Mouse (Mus musculus) embryonic fibroblast, embryonic 13.5 days (primary cell): ENCODE measurements around the gene Ttll13. TPM values are rescaled to one million over a fixed set of nuclear protein-coding genes. Genes with fewer than 3 reads are reported as not detected.

Experiments
- H3K27ac ChIP-seq: 2 replicates; pipeline ENCODE4 v1.5.1; 2012; ENCODE audit warnings: low read length, control low read depth, inconsistent platforms; ENCODE audit not compliant: insufficient read depth
- H3K4me1 ChIP-seq: 2 replicates; pipeline ENCODE4 v1.6.1; 2011; ENCODE audit warnings: low read length; ENCODE audit not compliant: control insufficient read depth, insufficient read depth
- H3K4me3 ChIP-seq: 2 replicates; pipeline ENCODE4 v1.5.1; 2011; ENCODE audit warnings: mild to moderate bottlenecking, control low read depth, low read length; ENCODE audit not compliant: insufficient read depth
- CTCF ChIP-seq: IDR thresholded peaks from 2 replicates; pipeline ENCODE4 v1.5.1; 2011; ENCODE audit warnings: mild to moderate bottlenecking, control low read depth, low read length, moderate library complexity, borderline replicate concordance; ENCODE audit not compliant: insufficient read depth
- POLR2A ChIP-seq: IDR thresholded peaks from 2 replicates; pipeline ENCODE4 v1.6.1; 2011; ENCODE audit warnings: low read depth, mild to moderate bottlenecking, control low read depth, low read length, moderate library complexity
- polyA plus RNA-seq: library from polyadenylated mRNA; stranded (reverse); fragments of >200 nt; gene quantifications from 2 replicates; pipeline ENCODE4 v1.2.4, GENCODE M21; 2011; ENCODE audit warnings: low read depth; ENCODE audit not compliant: missing spikeins, insufficient read length

Gene Ttll13
- polyA plus RNA-seq, 1 experiment, result 0.63 TPM

- peaks cover 3% of the 10 kb centered on the region for H3K4me1 ChIP-seq
- no peak overlapping the region for H3K4me3 ChIP-seq
- H3K27ac ChIP-seq, result no peak overlapping the region
- no peak for TF ChIP-seq POLR2A
- no peak for TF ChIP-seq CTCF
Observed at GRCm38 (mm10) chr7:80201888-80202540, 44.2 kb upstream of the Ttll13 start.

GRCm38 (mm10) chr7:80202961-80203360 is 43.2 kb upstream of the Ttll13 start:
- H3K4me1 ChIP-seq, result peaks cover 3% of the 10 kb centered on the region
- no peak overlapping the region for H3K27ac ChIP-seq
- H3K4me3 ChIP-seq, result no peak overlapping the region
- TF ChIP-seq CTCF (no peak), POLR2A (no peak)

- H3K27ac ChIP-seq, result no peak overlapping the region
- TF ChIP-seq POLR2A (no peak), CTCF (no peak)
- no peak overlapping the region for H3K4me3 ChIP-seq
- peaks cover 4% of the 10 kb centered on the region for H3K4me1 ChIP-seq
Observed at GRCm38 (mm10) chr7:80203638-80204096, 42.5 kb upstream of the Ttll13 start.

- Histone ChIP-seq H3K27ac (no peak overlapping the region), H3K4me3 (no peak overlapping the region), H3K4me1 (peaks cover 10% of the 10 kb centered on the region)
- no peak for TF ChIP-seq CTCF
- no peak for TF ChIP-seq POLR2A
Observed at GRCm38 (mm10) chr7:80204362-80204761, 41.8 kb upstream of the Ttll13 start.

- Histone ChIP-seq H3K4me1 (peaks cover 10% of the 10 kb centered on the region), H3K4me3 (no peak overlapping the region)
Observed at GRCm38 (mm10) chr7:80204961-80205360, 41.2 kb upstream of the Ttll13 start.

GRCm38 (mm10) chr7:80205705-80206589 is 40.2 kb upstream of the Ttll13 start:
- Histone ChIP-seq H3K27ac (no peak overlapping the region), H3K4me3 (no peak overlapping the region), H3K4me1 (peaks cover 10% of the 10 kb centered on the region)
- TF ChIP-seq POLR2A (no peak), CTCF (no peak)

More at GRCm38 (mm10) chr7:80204961-80205360, 41.2 kb upstream of the Ttll13 start:
- no peak overlapping the region for H3K27ac ChIP-seq
- TF ChIP-seq CTCF (no peak), POLR2A (no peak)

GRCm38 (mm10) chr7:80207314-80207731 is 38.9 kb upstream of the Ttll13 start:
- no peak overlapping the region for H3K4me3 ChIP-seq
- H3K27ac ChIP-seq, result no peak overlapping the region
- TF ChIP-seq CTCF (no peak), POLR2A (no peak)
- H3K4me1 ChIP-seq, result peaks cover 10% of the 10 kb centered on the region

GRCm38 (mm10) chr7:80208026-80208642 is 38.0 kb upstream of the Ttll13 start:
- TF ChIP-seq CTCF (no peak), POLR2A (no peak)
- no peak overlapping the region for H3K27ac ChIP-seq
- H3K4me1 ChIP-seq, result peaks cover 10% of the 10 kb centered on the region
- H3K4me3 ChIP-seq, result no peak overlapping the region

- no peak overlapping the region for H3K27ac ChIP-seq
- peaks cover 10% of the 10 kb centered on the region for H3K4me1 ChIP-seq
- no peak for TF ChIP-seq CTCF
- TF ChIP-seq POLR2A, result no peak
- H3K4me3 ChIP-seq, result no peak overlapping the region
Observed at GRCm38 (mm10) chr7:80208738-80209430, 37.3 kb upstream of the Ttll13 start.
